Mouse (Mus musculus) frontal cortex, postnatal 10 days (tissue): Measurements from ENCODE around the gene Zfp853.

Experiments
- DNase-seq, 2 experiments: peaks; one replicate each; pipeline ENCODE4 v3.0.0; 2022; ENCODE audit warnings: low spot score in 2 of 2, mixed read lengths in 1 of 2

The Zfp853 gene

DNA sequence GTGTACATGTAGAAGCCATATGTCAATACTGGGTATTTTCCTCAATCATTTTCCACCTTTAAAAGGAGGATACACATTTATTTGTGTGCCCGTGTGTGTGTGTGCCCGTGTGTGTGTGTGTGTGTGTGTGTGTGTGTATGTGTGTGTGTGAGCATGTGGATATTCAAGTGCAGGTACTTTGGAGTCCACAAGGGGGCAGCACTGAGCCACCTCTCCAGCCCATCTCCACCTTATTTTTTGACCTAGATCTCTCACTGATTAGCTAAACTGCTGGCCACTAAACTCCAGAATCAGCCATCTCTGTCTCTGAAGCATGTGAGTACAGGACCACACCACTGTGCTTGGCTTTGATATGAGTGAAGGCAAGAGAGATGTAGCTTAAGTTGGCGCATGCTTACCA lies 1.4 kb upstream of the Zfp853 start:
- no peak for DNase-seq

GRCm38 (mm10) chr5:143292879-143293278 lies 544 bp downstream of the Zfp853 start:
- no peak for DNase-seq

DNA sequence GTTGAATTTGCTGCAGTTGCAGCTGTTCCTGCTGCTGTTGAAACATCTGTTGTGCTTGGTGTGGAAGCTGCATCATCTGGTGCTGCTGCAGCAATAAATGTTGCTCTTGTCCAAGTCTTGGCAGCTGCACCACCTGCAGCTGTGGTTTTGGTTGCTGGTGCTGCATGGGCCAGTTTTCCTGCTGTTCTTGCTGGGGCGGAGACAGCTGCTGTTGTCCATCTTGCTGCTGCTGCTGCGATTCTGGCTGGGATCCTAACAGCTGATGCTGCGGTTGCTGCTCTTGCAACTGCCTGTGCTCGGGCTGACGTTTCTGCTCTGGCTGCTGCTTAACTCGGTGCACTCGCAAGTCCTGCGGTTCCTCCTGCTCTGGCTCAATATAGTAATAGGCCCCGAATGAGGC lies 4.1 kb downstream of the Zfp853 start:
- DNase-seq: no peak

DNA sequence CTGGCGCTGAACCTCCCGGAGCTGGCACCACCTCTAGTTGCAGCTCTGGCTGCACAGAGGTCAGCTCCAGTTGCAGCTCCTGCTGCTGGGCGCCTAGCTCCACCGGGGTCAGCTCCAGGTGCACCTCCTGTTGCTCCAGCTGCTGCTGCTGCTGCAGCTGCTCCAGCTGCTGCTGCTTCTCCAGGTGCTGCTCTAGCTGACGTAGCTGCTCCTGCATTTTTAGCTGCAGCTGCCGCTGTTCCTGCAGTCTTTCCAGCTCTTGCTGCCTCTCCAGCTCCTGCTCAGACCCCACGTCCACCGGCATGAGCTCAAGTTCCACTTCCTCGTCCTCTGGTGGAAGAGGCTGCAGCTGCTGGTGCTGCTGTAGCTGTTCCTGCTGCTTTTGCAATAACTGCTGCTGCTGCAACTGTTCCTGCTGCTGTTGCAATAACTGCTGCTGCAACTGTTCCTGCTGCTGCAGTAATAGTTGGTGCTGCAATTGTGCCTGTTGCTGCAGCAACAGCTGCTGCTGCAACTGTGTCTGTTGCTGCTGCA lies 5.0 kb downstream of the Zfp853 start:
- DNase-seq: no peak

GRCm38 (mm10) chr5:143287774-143288328 lies 5.6 kb downstream of the Zfp853 start:
- DNase-seq: no peak

- no peak for DNase-seq
Observed at GRCm38 (mm10) chr5:143284762-143285161, 8.7 kb downstream of the Zfp853 start.

DNA sequence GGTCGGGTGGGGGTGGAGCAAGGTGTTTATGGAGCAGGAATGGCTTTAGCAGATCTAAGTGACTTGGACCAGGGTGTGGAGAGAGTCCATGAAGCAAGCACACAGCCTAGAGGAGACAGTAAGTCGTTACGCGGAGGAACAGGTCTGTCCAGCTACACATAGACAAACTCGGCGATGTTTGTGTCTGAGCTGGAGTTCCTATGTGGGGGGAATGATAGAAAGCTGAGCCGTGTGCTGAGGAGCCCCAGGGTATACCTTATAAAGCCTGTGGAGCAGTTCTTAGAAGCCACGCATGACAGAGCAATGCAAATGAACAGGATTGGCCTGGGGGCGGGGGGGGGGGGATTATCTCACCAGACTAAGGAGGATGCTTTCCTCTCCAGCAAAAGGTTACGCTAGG lies 14.2 kb downstream of the Zfp853 start:
- DNase-seq: no peak

DNA sequence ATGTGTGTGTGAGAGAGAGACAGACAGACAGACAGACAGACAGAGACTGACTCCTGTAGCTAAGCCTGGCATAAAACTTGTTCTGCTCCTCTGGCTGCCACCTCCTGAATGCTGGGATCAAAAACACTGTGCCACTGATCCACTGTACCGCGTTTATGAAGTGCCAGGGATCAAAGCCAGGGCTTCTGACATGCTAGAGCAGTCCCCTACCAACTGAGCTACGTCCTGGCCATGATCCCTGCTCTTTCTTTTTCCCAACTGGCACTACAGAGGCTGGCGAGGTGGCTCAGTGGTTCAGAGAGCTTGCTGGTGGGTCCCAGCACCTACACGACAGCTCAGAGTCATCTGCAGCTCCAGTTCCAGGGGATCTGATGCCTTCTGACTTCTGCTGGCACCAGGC lies 17.7 kb downstream of the Zfp853 start:
- no peak for DNase-seq

- no peak for DNase-seq
Observed at GRCm38 (mm10) chr5:143272540-143273330, 20.7 kb downstream of the Zfp853 start.

DNA sequence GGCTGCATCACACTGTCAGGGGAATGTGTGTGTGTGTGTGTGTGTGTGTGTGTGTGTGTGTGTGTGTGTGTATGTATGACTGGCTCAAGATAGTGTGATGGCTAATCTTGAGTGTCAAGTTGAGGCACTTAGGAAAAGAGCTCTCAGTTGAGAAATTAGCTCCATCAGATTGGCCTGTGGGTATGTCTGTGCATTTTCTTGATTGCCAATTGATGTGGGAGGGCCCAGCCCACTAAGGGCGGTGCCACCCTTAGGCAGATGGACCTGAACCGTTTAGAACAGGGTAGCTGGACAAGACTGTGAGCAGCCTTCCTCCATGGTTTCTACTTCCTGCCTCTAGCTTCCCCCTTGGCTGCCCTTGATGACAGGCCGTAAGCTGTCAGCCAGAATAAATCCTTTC lies 21.3 kb downstream of the Zfp853 start:
- no peak for DNase-seq

DNA sequence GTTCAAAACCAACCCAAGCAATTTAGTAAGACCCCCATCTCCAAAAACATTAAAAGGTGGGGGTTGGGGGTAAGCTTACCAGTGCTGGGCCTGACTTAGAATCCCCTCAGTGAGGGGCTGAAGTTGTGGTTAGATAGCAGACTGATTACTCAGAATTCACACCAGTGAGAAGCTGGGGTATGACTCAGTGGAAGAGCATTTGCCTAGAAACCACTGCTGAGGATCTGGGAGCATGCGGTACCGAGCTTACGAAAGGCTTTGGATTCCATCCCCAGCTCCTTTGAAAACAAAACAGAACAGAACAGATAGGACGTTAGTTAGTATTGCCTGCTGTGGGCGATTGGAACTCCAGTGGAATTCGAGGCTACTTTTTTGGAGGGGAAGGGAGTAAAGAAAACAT lies 21.8 kb downstream of the Zfp853 start:
- no peak for DNase-seq

GRCm38 (mm10) chr5:143270151-143270519 lies 23.3 kb downstream of the Zfp853 start:
- peak in 1 of 2 experiments; percentile 43 for DNase-seq

- DNase-seq: peak; percentile 58 to 74
Observed at GRCm38 (mm10) chr5:143269363-143270150, 23.9 kb downstream of the Zfp853 start, which contains the start of gene Zfp316. Zfp316 (minus strand) TSS chr5:143270022.

DNA sequence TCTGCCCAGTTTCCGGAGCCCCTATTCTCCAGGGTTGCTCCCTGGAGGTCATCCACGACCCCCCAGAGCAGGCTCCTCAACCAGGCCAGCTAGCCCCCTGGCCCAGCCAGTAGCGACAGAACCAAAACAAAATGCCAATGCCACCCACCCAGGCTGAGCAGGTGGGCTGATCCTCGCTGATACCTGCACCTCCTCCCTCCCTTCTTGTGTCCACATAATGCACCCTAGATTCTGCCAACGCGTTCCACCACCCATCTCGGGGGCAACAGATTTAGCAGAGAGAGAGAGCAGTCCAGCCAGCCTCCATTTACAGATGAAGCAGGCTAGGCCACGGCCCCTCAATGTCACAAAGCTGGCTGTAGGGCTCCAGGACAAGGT lies 24.4 kb downstream of the Zfp853 start:
- DNase-seq: no peak

DNA sequence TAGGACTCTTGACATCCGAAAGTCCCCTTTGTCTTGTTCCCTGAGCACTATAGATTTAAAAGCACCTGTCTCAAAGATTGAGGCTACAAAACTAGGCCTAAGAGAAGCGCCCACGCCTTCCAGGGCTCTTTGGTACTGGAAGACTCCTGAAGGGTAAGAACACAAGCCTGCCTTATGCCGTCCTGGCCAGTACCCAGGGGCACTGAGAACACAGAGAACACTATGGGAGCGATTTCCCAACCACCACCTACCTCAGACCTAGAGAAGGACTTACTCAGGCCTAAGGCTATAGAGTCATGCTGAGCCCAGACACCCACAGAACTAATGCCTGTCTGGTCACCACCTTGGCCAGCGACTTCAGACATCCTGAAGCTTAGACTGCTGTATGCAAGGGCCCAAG lies 26.6 kb downstream of the Zfp853 start:
- no peak for DNase-seq

DNA sequence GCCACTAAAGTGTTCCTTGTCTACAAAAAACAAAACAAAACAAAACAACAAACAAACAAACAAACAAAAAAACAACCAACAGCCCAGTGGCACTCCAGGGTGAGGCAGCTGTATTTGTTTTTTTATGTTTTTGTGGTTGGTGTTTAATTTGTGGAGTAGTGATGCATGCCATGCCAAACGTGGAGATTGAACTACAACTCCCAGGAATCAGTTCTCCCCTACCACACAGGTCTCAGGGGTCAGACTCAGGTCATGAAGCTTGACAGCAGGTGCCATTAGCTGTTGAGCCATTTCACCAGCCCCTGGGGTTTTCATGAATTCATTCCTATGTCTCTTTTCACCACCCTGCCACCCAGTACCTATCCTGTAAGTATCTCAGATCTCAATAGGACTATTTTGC lies 28.0 kb downstream of the Zfp853 start:
- DNase-seq: no peak

DNA sequence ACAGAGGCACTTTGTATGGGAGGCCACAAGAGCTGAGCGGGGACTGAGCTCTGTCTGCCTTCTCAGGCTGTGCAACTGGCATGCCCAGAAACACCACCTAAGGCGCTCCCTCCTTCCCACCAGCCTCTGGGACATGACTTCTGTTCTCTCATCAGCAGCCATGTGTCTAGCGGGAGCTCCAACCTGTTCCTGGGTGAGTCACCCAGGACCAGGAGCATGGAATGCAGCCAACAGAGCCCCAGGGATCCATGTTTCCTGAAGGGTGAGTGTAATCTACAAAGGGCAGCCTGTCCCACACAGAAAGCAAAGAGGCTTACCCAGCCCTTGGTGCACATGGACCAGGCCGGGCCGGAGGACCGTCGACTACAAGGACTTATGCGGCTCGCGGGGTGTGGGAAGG lies 28.7 kb downstream of the Zfp853 start:
- DNase-seq: no peak

GRCm38 (mm10) chr5:143261636-143262035 lies 31.8 kb downstream of the Zfp853 start:
- no peak for DNase-seq

GRCm38 (mm10) chr5:143255802-143256201 lies 37.6 kb downstream of the Zfp853 start:
- DNase-seq: no peak

- DNase-seq: no peak
Observed at GRCm38 (mm10) chr5:143255131-143255519, 38.3 kb downstream of the Zfp853 start.

DNA sequence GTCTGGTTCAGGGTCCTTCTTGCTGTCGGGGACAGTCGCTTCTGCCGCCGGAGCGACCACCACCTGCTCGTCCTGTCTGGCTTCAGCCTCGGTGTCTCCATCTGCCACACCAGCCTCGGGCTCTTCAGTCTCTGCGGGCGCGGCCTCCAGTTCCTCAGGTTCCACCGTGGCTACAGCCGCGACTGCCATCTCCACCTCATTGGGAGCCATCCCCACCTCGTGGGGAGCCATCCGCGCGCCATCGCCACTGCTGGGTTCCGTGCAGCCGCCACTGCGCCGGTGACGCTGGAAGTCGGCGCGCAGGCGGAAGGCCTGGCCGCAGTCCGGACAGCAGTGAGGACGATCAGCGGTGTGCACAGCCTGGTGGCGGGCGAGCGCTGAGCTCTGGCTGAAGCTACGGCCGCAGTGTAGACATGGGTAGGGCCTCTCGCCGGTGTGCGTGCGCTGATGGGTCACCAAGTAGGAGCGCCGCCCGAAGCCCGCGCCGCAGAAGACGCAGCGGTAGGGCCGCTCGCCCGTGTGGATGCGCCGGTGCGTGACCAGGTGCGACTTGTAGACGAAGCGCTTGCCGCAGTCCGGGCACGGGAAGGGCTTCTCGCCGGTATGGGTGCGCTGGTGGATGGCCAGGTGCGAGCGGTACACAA lies 38.8 kb downstream of the Zfp853 start:
- no peak for DNase-seq

GRCm38 (mm10) chr5:143253881-143254486 lies 39.4 kb downstream of the Zfp853 start:
- DNase-seq: no peak
